Mouse (Mus musculus) neutrophil, adult 5-6 weeks (primary cell): Measurements from ENCODE around the gene Syt16. TPM values are rescaled to one million over a fixed set of nuclear protein-coding genes. Genes with fewer than 3 reads are reported as not detected.

ENCODE experiments used
- ATAC-seq: fragments of 151-379, 151-347 bp; 2 replicates; pipeline ENCODE4 v1.8.0; 2017; ENCODE audit warnings: mild to moderate bottlenecking, moderate TSS enrichment; ENCODE audit not compliant: insufficient number of reproducible peaks, poor library complexity, low FRiP score, severe bottlenecking; ENCODE audit errors: extremely low read depth
- total RNA-seq: library from RNA; stranded (forward); fragments of 200-1000 nt; gene quantifications from 2 replicates; pipeline ENCODE4 v1.2.3, GENCODE M21; 2017

Gene Syt16
- total RNA-seq, 1 experiment from 2014 or later: not detected

GRCm38 (mm10) chr12:74277265-74277664, 279.8 kb downstream of the Syt16 start:
- ATAC-seq: no peak

- no peak for ATAC-seq
Observed at GRCm38 (mm10) chr12:74281403-74281802, 283.9 kb downstream of the Syt16 start.

- no peak for ATAC-seq
Observed at GRCm38 (mm10) chr12:74282846-74283245, 285.4 kb downstream of the Syt16 start.

GRCm38 (mm10) chr12:74284020-74284684, 286.7 kb downstream of the Syt16 start:
- no peak for ATAC-seq

- ATAC-seq: no peak
Observed at GRCm38 (mm10) chr12:74284685-74285054, 287.2 kb downstream of the Syt16 start.

GRCm38 (mm10) chr12:74290983-74291382, 293.5 kb downstream of the Syt16 start:
- no peak for ATAC-seq

DNA sequence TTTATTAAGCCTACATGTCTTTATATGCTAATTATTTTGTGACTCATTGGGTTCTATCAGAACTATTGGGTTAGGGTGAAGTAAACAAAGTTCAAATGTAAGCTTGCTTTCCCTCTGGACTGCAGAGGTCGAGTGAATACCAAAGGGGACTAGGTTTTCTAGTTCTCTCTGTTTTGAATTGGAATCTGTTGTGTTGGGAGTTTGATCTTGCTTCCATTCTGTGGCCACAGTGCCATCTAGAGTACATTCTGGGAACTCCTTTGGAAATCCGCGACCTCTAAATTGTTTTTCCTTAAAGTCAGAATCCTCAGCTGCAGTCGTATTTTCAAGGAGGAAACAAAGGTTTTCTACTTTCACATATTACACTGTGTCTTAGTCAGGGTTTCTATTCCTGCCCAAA, 296.2 kb downstream of the Syt16 start:
- ATAC-seq: no peak

GRCm38 (mm10) chr12:74296374-74296773, 298.9 kb downstream of the Syt16 start:
- ATAC-seq: no peak

- ATAC-seq: no peak
Observed at GRCm38 (mm10) chr12:74301559-74301958, 304.1 kb downstream of the Syt16 start.

- ATAC-seq: no peak
Observed at GRCm38 (mm10) chr12:74303418-74304294, 306.2 kb downstream of the Syt16 start.

GRCm38 (mm10) chr12:74312611-74313010, 315.1 kb downstream of the Syt16 start:
- ATAC-seq: no peak

DNA sequence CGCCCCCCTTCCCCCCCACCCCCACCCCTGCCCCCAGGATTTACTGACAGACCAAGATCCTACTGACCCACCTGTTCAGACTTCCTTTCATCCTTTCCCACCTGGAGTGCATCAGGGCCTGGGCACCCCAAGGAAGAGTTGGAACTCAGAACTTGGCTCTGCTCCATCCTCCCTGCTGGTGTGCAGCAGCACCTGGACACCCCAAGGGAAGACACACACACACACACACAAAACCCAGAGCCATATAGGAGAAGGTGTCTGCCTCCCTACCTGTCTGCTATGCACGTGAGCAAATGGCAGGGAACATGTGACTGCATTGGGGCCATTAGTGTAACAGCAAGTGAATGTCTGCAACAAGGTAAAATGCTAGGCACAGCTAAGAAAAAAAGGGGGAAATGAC, 317.8 kb downstream of the Syt16 start:
- no peak for ATAC-seq

GRCm38 (mm10) chr12:74316344-74316973, 319.0 kb downstream of the Syt16 start, which contains the start of gene Gm11042:
Gene Gm11042, minus strand, starts transcription at chr12:74316394.
- no peak for ATAC-seq

- ATAC-seq: no peak
Observed at GRCm38 (mm10) chr12:74316989-74317759, 319.7 kb downstream of the Syt16 start.

- ATAC-seq: 0 out of 2 replicates have a peak, but pooled peaks have one; percentile 23
Observed at GRCm38 (mm10) chr12:74320318-74320717, 322.9 kb downstream of the Syt16 start.

DNA sequence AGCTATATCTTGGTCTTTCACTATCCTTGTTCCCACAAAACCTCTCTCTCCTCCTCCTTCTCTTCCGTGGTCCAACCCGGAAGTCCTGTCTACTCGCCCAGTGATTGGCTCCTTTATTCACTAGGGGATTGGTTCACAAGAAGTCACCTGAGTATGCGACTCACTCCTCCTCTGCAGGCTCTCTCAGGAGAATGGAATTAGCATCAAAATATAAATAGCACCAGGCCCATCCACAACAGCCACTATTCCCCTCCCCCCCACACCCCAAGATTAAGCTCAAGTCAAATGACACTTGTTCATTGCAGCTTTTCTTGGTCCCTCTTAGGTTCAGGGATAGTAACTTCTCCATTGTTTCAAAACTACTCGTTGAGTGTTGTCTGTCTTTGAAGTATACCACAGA, 324.5 kb downstream of the Syt16 start:
- no peak for ATAC-seq
